Mouse (Mus musculus) kidney, embryonic 16.5 days (tissue): Measurements from ENCODE around the gene Fthl17d. TPM values are rescaled to one million over a fixed set of nuclear protein-coding genes. Genes with fewer than 3 reads are reported as not detected.

Experiments
- polyA plus RNA-seq: library from polyadenylated mRNA; unstranded; fragments of >200 nt; fragmentation: Nextera tagmentation; extraction: Ambion mirVana; gene quantifications from 2 replicates; pipeline ENCODE4 v1.2.1, GENCODE M21; 2015

Fthl17d gene
- polyA plus RNA-seq, 1 experiment from 2014 or later: not detected

Other genes starting within 250 kb of the Fthl17d start
- not detected in 2 replicates for gene Ssx9, start 238.3 kb downstream of the Fthl17d start, polyA plus RNA-seq
- not detected in 2 replicates for gene Ssxb5, start 183.1 kb downstream of the Fthl17d start, polyA plus RNA-seq
- not detected in 2 replicates for gene Gm6592, start 142.8 kb downstream of the Fthl17d start, polyA plus RNA-seq
- gene Gm5751, start 112.5 kb downstream of the Fthl17d start, polyA plus RNA-seq: not detected in 2 replicates
- 2.6 and 2.7 TPM in 2 replicates for gene B630019K06Rik, start 94.4 kb downstream of the Fthl17d start, polyA plus RNA-seq
- not detected in 2 replicates for gene Fthl17b, start 23.8 kb downstream of the Fthl17d start, polyA plus RNA-seq
- not detected in 2 replicates for gene Fthl17c, start 10.2 kb downstream of the Fthl17d start, polyA plus RNA-seq
- not detected in 2 replicates for gene Fthl17e, start 46.7 kb upstream of the Fthl17d start, polyA plus RNA-seq
- not detected in 2 replicates for gene Fthl17f, start 76.3 kb upstream of the Fthl17d start, polyA plus RNA-seq
- not detected in 2 replicates for gene 4930402K13Rik, start 117.8 kb upstream of the Fthl17d start, polyA plus RNA-seq
- gene Lancl3, start 213.1 kb upstream of the Fthl17d start, polyA plus RNA-seq: 1.00 and 1.5 TPM in 2 replicates